Mouse (Mus musculus) hindbrain, embryonic 13.5 days (tissue): ENCODE measurements around the gene Sox18. TPM values are rescaled to one million over a fixed set of nuclear protein-coding genes. Genes with fewer than 3 reads are reported as not detected.

Experiments
- ATAC-seq: fragments of 200-750 bp; cut with Nextera tagmentation; 2 replicates; pipeline ENCODE4 v1.8.0; 2017; ENCODE audit warnings: moderate TSS enrichment; ENCODE audit not compliant: low FRiP score
- H3K27ac ChIP-seq: fragments of 300-500 bp; sonication (generic); 2 replicates; pipeline ENCODE4 v1.5.1; 2015; ENCODE audit warnings: inconsistent platforms, mild to moderate bottlenecking, moderate library complexity
- H3K27me3 ChIP-seq: fragments of 300-500 bp; sonication (generic); 2 replicates; pipeline ENCODE4 v1.6.1; 2015; ENCODE audit warnings: mild to moderate bottlenecking, inconsistent platforms
- H3K36me3 ChIP-seq: fragments of 300-500 bp; sonication (generic); 2 replicates; pipeline ENCODE4 v1.6.1; 2015; ENCODE audit warnings: mild to moderate bottlenecking, inconsistent platforms
- H3K4me1 ChIP-seq: fragments of 300-500 bp; sonication (generic); replicated peaks from 2 replicates; pipeline ENCODE4 v1.6.1; 2015; ENCODE audit warnings: inconsistent platforms
- H3K4me2 ChIP-seq: fragments of 300-500 bp; sonication (generic); 2 replicates; pipeline ENCODE4 v1.6.1; 2015; ENCODE audit warnings: inconsistent platforms, mild to moderate bottlenecking, moderate library complexity
- H3K4me3 ChIP-seq: fragments of 300-500 bp; sonication (generic); 2 replicates; pipeline ENCODE4 v1.5.1; 2015; ENCODE audit warnings: mild to moderate bottlenecking, inconsistent platforms
- H3K9ac ChIP-seq: fragments of 300-500 bp; sonication (generic); 2 replicates; pipeline ENCODE4 v1.6.1; 2015; ENCODE audit warnings: mild to moderate bottlenecking, inconsistent platforms
- H3K9me3 ChIP-seq: fragments of 300-500 bp; sonication (generic); 2 replicates; pipeline ENCODE4 v1.6.1; 2016; ENCODE audit warnings: inconsistent platforms
- WGBS: fragments of 180-500 bp; shearing (Covaris S2); methylation state at CpG from one replicate; pipeline ENCODE4 v1.1.7; 2015; 5-methylcytosine and 5-hydroxymethylcytosine counted together
- polyA plus RNA-seq: library from polyadenylated mRNA; unstranded; fragments of >200 nt; fragmentation: Nextera tagmentation; extraction: Ambion mirVana; gene quantifications from 2 replicates; pipeline ENCODE4 v1.2.1, GENCODE M21; 2015

The Sox18 gene
- polyA plus RNA-seq, 1 experiment from 2014 or later = 20.2 TPM

- no peak overlapping the region for H3K9ac ChIP-seq
- H3K36me3 ChIP-seq = peaks cover 7% of the 10 kb centered on the region; the same call in 1 of the 2 replicates
- H3K9me3 ChIP-seq = no peaks in the 10 kb centered on the region
- 92% methylated on average over 3 of the region's 3 CpGs for WGBS
- H3K27ac ChIP-seq = peak overlapping the region; percentile 19; the same call in 1 of the 2 replicates
- ATAC-seq = no peak
- no peak overlapping the region for H3K4me3 ChIP-seq
- peaks cover 2% of the 10 kb centered on the region; the same call in 1 of the 2 replicates for H3K27me3 ChIP-seq
- no peak overlapping the region for H3K4me2 ChIP-seq
- H3K4me1 ChIP-seq = peaks cover 12% of the 10 kb centered on the region; the same call in 1 of the 2 replicates
These were observed 8.7 kb downstream of the Sox18 start for GRCm38 (mm10) chr2:181662620-181663297.

DNA sequence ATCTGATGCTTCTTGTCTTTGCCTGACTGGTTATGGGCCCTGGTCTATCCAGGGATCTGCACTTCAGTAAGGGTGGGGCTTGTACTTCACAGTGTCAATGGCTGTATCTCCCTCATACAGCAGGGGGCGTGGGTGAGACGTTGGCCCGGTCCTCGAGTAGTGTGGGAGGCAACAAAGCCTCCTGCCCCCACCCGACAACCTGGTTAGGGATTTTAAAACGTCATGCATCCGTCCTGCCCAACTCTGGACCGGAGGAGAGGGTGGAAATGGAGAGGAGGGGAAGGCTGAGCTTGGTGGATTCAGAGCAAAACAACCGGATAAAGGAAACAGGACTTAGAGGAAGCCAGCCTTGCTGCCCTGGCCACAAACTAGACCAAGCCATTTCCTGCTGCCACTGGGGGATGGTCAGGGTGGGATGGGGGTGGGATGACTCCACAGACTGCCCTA, 11.8 kb downstream of the Sox18 start:
- H3K4me1 ChIP-seq = peaks cover 12% of the 10 kb centered on the region; the same call in 1 of the 2 replicates

GRCm38 (mm10) chr2:181658930-181659555, 12.4 kb downstream of the Sox18 start:
- Histone ChIP-seq H3K27ac (no peak overlapping the region), H3K9ac (no peak overlapping the region), H3K9me3 (no peaks in the 10 kb centered on the region), H3K27me3 (no peaks in the 10 kb centered on the region), H3K36me3 (peaks cover 43% of the 10 kb centered on the region), H3K4me3 (no peak overlapping the region), H3K4me2 (peak overlapping the region; percentile 2; the same call in 1 of the 2 replicates), H3K4me1 (peaks cover 12% of the 10 kb centered on the region; the same call in 1 of the 2 replicates)
- WGBS = 38% methylated on average over 17 of the region's 17 CpGs
- ATAC-seq = peak; percentile 65; the same call in 1 of the 2 replicates

More for the DNA sequence above, 11.8 kb downstream of the Sox18 start:
- peak; percentile 64 for ATAC-seq
- Histone ChIP-seq H3K27me3 (no peaks in the 10 kb centered on the region), H3K4me2 (peak overlapping the region; percentile 2; the same call in 1 of the 2 replicates), H3K9me3 (no peaks in the 10 kb centered on the region), H3K4me3 (no peak overlapping the region), H3K9ac (no peak overlapping the region), H3K36me3 (peaks cover 37% of the 10 kb centered on the region), H3K27ac (no peak overlapping the region)
- 12% methylated on average over 9 of the region's 9 CpGs for WGBS

DNA sequence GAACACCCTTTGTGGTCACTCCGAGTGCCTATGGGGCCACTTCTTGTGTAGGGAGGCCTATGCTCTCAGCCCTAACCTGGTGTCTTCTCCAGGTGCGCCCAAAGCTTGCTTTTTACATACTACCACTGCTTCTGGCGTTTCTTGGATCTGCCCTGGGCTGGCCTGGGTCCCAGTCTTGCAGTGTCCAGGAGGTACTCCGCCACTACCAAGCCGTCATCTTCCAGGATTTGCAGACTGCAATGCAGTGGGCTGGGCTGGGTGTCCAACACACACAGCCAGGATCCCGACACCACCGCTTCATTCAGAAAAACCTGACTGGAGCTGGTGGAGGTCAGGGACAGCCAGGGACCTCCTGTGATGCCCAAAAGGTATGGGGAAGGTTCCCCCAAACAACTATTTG, 12.9 kb downstream of the Sox18 start:
- Histone ChIP-seq H3K27me3 (no peaks in the 10 kb centered on the region), H3K9me3 (no peaks in the 10 kb centered on the region), H3K4me2 (no peak overlapping the region), H3K36me3 (peaks cover 48% of the 10 kb centered on the region), H3K4me3 (no peak overlapping the region), H3K27ac (no peak overlapping the region), H3K4me1 (peaks cover 12% of the 10 kb centered on the region; the same call in 1 of the 2 replicates), H3K9ac (no peak overlapping the region)
- WGBS = 87% methylated on average over 7 of the region's 7 CpGs
- no peak for ATAC-seq

- no peak overlapping the region for H3K4me3 ChIP-seq
- H3K4me1 ChIP-seq = peaks cover 12% of the 10 kb centered on the region; the same call in 1 of the 2 replicates
- H3K36me3 ChIP-seq = peaks cover 59% of the 10 kb centered on the region
- H3K9me3 ChIP-seq = no peaks in the 10 kb centered on the region
- WGBS = 70% methylated on average over 2 of the region's 2 CpGs
- no peaks in the 10 kb centered on the region for H3K27me3 ChIP-seq
- no peak overlapping the region for H3K27ac ChIP-seq
- no peak overlapping the region for H3K4me2 ChIP-seq
- no peak overlapping the region for H3K9ac ChIP-seq
- no peak for ATAC-seq
These were observed 14.0 kb downstream of the Sox18 start for GRCm38 (mm10) chr2:181657441-181657840.

DNA sequence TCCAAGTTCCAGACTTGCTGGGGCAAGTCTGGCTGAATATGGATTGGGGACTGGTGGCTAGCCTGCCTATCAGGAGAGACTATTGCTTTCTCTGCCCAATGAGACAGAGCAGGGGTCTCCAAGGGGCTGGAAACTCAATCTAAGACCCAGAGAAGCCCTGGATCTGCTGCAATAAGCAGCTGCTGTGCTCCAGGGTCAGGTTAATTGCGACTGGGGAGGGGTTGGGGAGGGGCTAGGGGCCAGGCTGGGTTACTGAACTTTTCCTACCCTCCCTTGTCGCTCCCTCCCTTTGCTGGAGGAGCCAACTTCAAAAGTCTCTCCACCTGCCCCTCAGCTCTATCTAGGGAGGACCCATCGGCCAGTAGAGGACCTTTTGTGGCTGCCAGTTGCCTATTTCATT, 14.7 kb downstream of the Sox18 start, which contains the start of gene Gm29797:
Gene Gm29797 (plus strand): TSS at position 301 of the 400 bp plus-strand sequence.
- no peak within 1 kb of the TSS for H3K4me3 ChIP-seq
- WGBS = 74% methylated on average over 3 of the region's 3 CpGs
- H3K9me3 ChIP-seq = no peaks in the 10 kb centered on the region
- H3K4me2 ChIP-seq = no peak within 1 kb of the TSS
- peaks cover 66% of the 10 kb centered on the region for H3K36me3 ChIP-seq
- H3K9ac ChIP-seq = no peak within 1 kb of the TSS
- no peak within 1 kb of the TSS for H3K27ac ChIP-seq
- peaks cover 12% of the 10 kb centered on the region; the same call in 1 of the 2 replicates for H3K4me1 ChIP-seq
- ATAC-seq = no peak
- no peaks in the 10 kb centered on the region for H3K27me3 ChIP-seq

DNA sequence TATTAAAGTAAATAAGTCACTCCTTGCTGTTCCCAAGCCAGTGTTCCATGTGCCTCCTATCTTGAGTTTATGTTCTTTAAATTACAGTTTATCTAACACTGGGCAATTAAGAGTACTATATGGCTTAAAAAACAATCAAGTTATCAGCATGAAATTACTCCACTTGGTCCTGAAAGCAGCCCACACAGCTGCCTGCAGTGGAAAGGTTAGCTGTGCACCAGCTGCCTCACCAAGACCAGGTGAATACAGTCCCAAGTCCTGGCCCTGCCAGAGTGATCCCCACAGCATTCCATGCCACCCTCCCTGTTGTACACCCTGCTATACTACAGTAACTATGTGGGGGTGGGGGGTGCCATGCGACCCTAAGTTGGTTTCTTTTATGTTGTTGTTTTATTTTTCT, 17.9 kb downstream of the Sox18 start:
- Histone ChIP-seq H3K27ac (no peak overlapping the region), H3K4me1 (0 out of 2 replicates have a peak, but pooled peaks cover under 1% of the 10 kb centered on the region), H3K4me2 (no peak overlapping the region), H3K36me3 (peaks cover 97% of the 10 kb centered on the region), H3K27me3 (no peaks in the 10 kb centered on the region), H3K4me3 (no peak overlapping the region), H3K9me3 (no peaks in the 10 kb centered on the region), H3K9ac (no peak overlapping the region)
- ATAC-seq = no peak
- 96% methylated on average over 1 of the region's 1 CpGs for WGBS

DNA sequence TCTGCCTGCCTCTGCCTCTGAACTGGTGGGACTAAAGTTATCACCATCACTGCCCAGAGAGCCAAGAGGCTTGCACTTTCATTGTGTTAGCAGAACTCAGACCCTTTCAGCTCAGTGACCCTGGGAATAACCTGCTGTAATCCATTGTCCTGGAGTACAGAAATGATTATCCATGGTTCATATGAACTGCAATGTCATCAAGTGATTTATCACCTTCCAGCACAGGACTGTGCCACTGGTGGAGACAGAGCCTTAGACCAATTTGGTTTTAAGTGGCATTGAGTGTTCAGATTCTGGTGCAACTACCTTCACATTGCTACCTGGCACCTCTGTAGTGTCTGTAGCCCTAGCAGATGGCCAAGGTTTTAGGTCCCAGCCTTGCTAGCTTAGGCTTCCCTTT, 18.4 kb downstream of the Sox18 start:
- Histone ChIP-seq H3K9ac (no peak overlapping the region), H3K9me3 (no peaks in the 10 kb centered on the region), H3K4me2 (no peak overlapping the region), H3K4me1 (no peaks in the 10 kb centered on the region), H3K36me3 (peaks cover 97% of the 10 kb centered on the region), H3K27me3 (no peaks in the 10 kb centered on the region), H3K27ac (no peak overlapping the region), H3K4me3 (no peak overlapping the region)
- ATAC-seq = no peak

DNA sequence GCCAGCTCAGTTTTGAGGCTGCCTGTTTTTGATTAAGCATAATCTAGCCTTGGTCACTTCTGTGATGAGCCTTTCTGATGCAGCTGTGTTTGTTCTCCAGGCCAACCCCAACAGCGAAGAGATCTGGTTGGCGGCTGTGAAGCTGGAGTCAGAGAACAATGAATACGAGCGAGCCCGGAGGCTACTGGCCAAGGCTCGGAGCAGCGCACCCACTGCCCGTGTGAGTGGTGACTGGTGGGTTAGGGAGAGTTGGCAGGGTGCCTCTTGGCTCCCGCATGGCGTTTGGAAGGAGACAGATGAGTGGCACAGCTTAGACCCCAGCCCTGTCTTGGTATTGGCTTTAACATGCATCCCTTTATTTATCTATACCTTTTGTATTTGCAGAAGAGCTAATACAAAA, 22.5 kb downstream of the Sox18 start:
- WGBS = 89% methylated on average over 10 of the region's 10 CpGs
- no peak overlapping the region for H3K9ac ChIP-seq
- no peak overlapping the region for H3K4me3 ChIP-seq
- H3K27me3 ChIP-seq = no peaks in the 10 kb centered on the region
- H3K4me1 ChIP-seq = no peaks in the 10 kb centered on the region
- ATAC-seq = no peak
- H3K27ac ChIP-seq = no peak overlapping the region
- H3K4me2 ChIP-seq = no peak overlapping the region
- H3K36me3 ChIP-seq = peaks cover 95% of the 10 kb centered on the region
- H3K9me3 ChIP-seq = no peaks in the 10 kb centered on the region

GRCm38 (mm10) chr2:181646626-181647472, 24.6 kb downstream of the Sox18 start:
- no peaks in the 10 kb centered on the region for H3K9me3 ChIP-seq
- H3K9ac ChIP-seq = no peak overlapping the region
- H3K27ac ChIP-seq = no peak overlapping the region
- no peak overlapping the region for H3K4me2 ChIP-seq
- peaks cover 93% of the 10 kb centered on the region for H3K36me3 ChIP-seq
- WGBS = 91% methylated on average over 6 of the region's 6 CpGs
- H3K27me3 ChIP-seq = no peaks in the 10 kb centered on the region
- no peak overlapping the region for H3K4me3 ChIP-seq
- ATAC-seq = no peak
- H3K4me1 ChIP-seq = no peaks in the 10 kb centered on the region

DNA sequence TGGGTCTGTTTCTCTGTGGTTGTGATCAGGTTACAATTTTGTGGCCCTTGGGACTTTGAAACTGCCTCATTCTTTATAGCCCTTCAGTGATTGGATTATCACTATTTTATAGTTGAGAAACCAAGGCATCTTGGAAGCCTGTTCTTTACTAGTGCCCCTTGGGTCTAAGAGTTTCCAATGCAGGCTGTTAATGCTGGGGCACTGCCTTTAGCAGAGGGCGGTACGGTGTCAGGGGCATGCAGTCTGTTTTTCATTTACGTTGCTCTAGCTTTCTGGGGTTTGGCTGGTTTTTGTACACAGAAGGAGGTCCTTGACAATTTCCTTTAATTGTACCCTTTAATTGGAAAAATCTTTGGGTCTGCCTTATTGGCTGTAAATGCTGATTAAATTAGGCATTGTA, 25.8 kb downstream of the Sox18 start:
- Histone ChIP-seq H3K27me3 (no peaks in the 10 kb centered on the region), H3K27ac (no peak overlapping the region), H3K4me3 (no peak overlapping the region), H3K4me2 (no peak overlapping the region), H3K36me3 (peaks cover 93% of the 10 kb centered on the region), H3K4me1 (no peaks in the 10 kb centered on the region), H3K9ac (no peak overlapping the region), H3K9me3 (no peaks in the 10 kb centered on the region)
- ATAC-seq = no peak
- WGBS = 86% methylated on average over 3 of the region's 3 CpGs

DNA sequence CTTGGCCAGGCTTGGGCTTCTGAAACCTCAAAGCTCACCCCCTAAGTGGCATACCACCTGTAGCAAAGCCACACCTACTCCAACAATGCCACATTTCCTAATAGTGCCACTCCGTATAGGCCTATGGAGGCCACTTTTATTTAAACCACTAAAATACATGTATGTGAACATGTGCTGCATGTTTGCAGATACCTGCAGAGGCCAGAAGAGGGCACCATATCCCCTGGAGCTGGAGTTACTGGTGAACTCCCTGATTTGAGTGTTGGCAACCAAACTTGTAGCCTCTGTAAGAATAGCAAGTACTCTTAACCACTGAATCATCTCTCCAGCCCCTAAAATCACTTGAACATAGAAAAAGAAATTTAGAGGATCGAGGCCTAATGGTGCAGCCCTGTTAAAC, 27.1 kb downstream of the Sox18 start:
- Histone ChIP-seq H3K4me3 (no peak overlapping the region), H3K36me3 (peaks cover 92% of the 10 kb centered on the region), H3K4me1 (no peaks in the 10 kb centered on the region), H3K9ac (no peak overlapping the region), H3K4me2 (no peak overlapping the region), H3K27me3 (no peaks in the 10 kb centered on the region), H3K27ac (no peak overlapping the region), H3K9me3 (no peaks in the 10 kb centered on the region)
- 99% methylated on average over 2 of the region's 2 CpGs for WGBS
- no peak for ATAC-seq
